Mouse (Mus musculus) thymus, postnatal 0 days (tissue): Measurements from ENCODE around the gene Fam47e. TPM values are rescaled to one million over a fixed set of nuclear protein-coding genes. Genes with fewer than 3 reads are reported as not detected.
A peak's percentile ranks its signal among the peaks of the same experiment; 100 is the strongest.
"Not testable (repeated sequence)": the region's sequence is repeated elsewhere in the genome, so short reads cannot be mapped to it uniquely, and the experiment has no call there.

Experiments used
- DNase-seq: peaks from one replicate; pipeline ENCODE4 v3.0.0-alpha.2; 2015; ENCODE audit warnings: low spot score
- polyA plus RNA-seq: library from polyadenylated mRNA; unstranded; fragments of >200 nt; fragmentation: Nextera tagmentation; extraction: Ambion mirVana; gene quantifications from 2 replicates; pipeline ENCODE4 v1.2.1, GENCODE M21; 2015

Gene Fam47e
- 0.29 TPM in 1 of 2 replicates, not detected in the other for polyA plus RNA-seq

- no peak for DNase-seq
These were observed at the start of gene Fam47e for GRCm38 (mm10) chr5:92554891-92555511. Gene Fam47e (plus strand): TSS chr5:92555069.

- peak; percentile 92 for DNase-seq
These were observed 49.4 kb upstream of the Fam47e start for GRCm38 (mm10) chr5:92505402-92505865.

- peak; percentile 33 for DNase-seq
These were observed 48.6 kb upstream of the Fam47e start for GRCm38 (mm10) chr5:92506301-92506729.

GRCm38 (mm10) chr5:92506733-92507132 is 48.1 kb upstream of the Fam47e start, which contains the start of gene Scarb2:
Gene Scarb2 (minus strand): TSS chr5:92506833.
- DNase-seq: no peak

- no peak for DNase-seq
These were observed 46.0 kb upstream of the Fam47e start for GRCm38 (mm10) chr5:92508853-92509252.

GRCm38 (mm10) chr5:92511256-92511655 is 43.6 kb upstream of the Fam47e start:
- DNase-seq: no peak

- no peak for DNase-seq
These were observed 42.8 kb upstream of the Fam47e start for GRCm38 (mm10) chr5:92512066-92512465.

GRCm38 (mm10) chr5:92521131-92521530 is 33.7 kb upstream of the Fam47e start:
- not testable (repeated sequence) for DNase-seq

- no peak for DNase-seq
These were observed 30.0 kb upstream of the Fam47e start for GRCm38 (mm10) chr5:92524821-92525258.

GRCm38 (mm10) chr5:92539698-92540097 is 15.2 kb upstream of the Fam47e start:
- DNase-seq: no peak

GRCm38 (mm10) chr5:92552611-92553010 is 2.3 kb upstream of the Fam47e start:
- no peak for DNase-seq

GRCm38 (mm10) chr5:92553939-92554338 is 930 bp upstream of the Fam47e start:
- DNase-seq: peak; percentile 29

- DNase-seq: no peak
These were observed 426 bp upstream of the Fam47e start for GRCm38 (mm10) chr5:92554443-92554842.

GRCm38 (mm10) chr5:92555905-92556304 is 1.0 kb downstream of the Fam47e start:
- no peak for DNase-seq

GRCm38 (mm10) chr5:92557508-92557907 is 2.6 kb downstream of the Fam47e start:
- no peak for DNase-seq

GRCm38 (mm10) chr5:92560201-92560600 is 5.3 kb downstream of the Fam47e start:
- DNase-seq: no peak

- no peak for DNase-seq
These were observed 7.1 kb downstream of the Fam47e start for GRCm38 (mm10) chr5:92562002-92562401.

- DNase-seq: no peak
These were observed 16.4 kb downstream of the Fam47e start for GRCm38 (mm10) chr5:92571232-92571631.

GRCm38 (mm10) chr5:92579559-92579958 is 24.7 kb downstream of the Fam47e start:
- DNase-seq: no peak

GRCm38 (mm10) chr5:92585932-92586331 is 31.1 kb downstream of the Fam47e start:
- DNase-seq: no peak

GRCm38 (mm10) chr5:92595026-92595425 is 40.2 kb downstream of the Fam47e start:
- no peak for DNase-seq

GRCm38 (mm10) chr5:92596865-92597264 is 42.0 kb downstream of the Fam47e start:
- DNase-seq: no peak

GRCm38 (mm10) chr5:92599030-92599429 is 44.2 kb downstream of the Fam47e start:
- DNase-seq: no peak
